Mouse (Mus musculus) stomach, postnatal 0 days (tissue): ENCODE measurements around the gene Bicd2. TPM values are rescaled to one million over a fixed set of nuclear protein-coding genes. Genes with fewer than 3 reads are reported as not detected.

Experiments used
- ATAC-seq: fragments of 200-750 bp; cut with Nextera tagmentation; 2 replicates; pipeline ENCODE4 v1.8.0; 2017; ENCODE audit not compliant: low FRiP score, low TSS enrichment
- DNase-seq: peaks from one replicate; pipeline ENCODE4 v3.0.0-alpha.2; 2016; ENCODE audit warnings: low spot score
- H3K27ac ChIP-seq: fragments of 300-500 bp; sonication (generic); replicated peaks from 2 replicates; pipeline ENCODE4 v1.5.1; 2014; ENCODE audit warnings: mild to moderate bottlenecking, control low read depth
- H3K27me3 ChIP-seq: fragments of 300-500 bp; sonication (generic); 2 replicates; pipeline ENCODE4 v1.6.1; 2014; ENCODE audit warnings: low read length; ENCODE audit not compliant: control insufficient read depth, insufficient read depth
- H3K36me3 ChIP-seq: fragments of 300-500 bp; sonication (generic); 2 replicates; pipeline ENCODE4 v1.6.1; 2014; ENCODE audit warnings: low read length, mixed read lengths; ENCODE audit not compliant: control insufficient read depth, insufficient read depth
- H3K4me1 ChIP-seq: fragments of 300-500 bp; sonication (generic); replicated peaks from 2 replicates; pipeline ENCODE4 v1.6.1; 2014; ENCODE audit warnings: antibody characterized with exemption; ENCODE audit not compliant: control insufficient read depth, insufficient read depth
- H3K4me2 ChIP-seq: fragments of 300-500 bp; sonication (generic); replicated peaks from 2 replicates; pipeline ENCODE4 v1.6.1; 2014; ENCODE audit warnings: low read depth, mild to moderate bottlenecking, control low read depth, moderate library complexity
- H3K4me3 ChIP-seq: fragments of 300-500 bp; sonication (generic); 2 replicates; pipeline ENCODE4 v1.5.1; 2014; ENCODE audit warnings: low read depth, low read length, control low read depth
- H3K9ac ChIP-seq: fragments of 300-500 bp; sonication (generic); 2 replicates; pipeline ENCODE4 v1.6.1; 2014; ENCODE audit warnings: mild to moderate bottlenecking, low read length, control low read depth, mixed read lengths
- H3K9me3 ChIP-seq: fragments of 300-500 bp; sonication (generic); 2 replicates; pipeline ENCODE4 v1.6.1; 2016; ENCODE audit warnings: low read length; ENCODE audit not compliant: control insufficient read depth
- CTCF ChIP-seq: IDR thresholded peaks from 2 replicates; pipeline ENCODE4 v1.5.1; 2016; ENCODE audit warnings: antibody characterized with exemption, low read depth, mild to moderate bottlenecking, moderate library complexity
- EP300 ChIP-seq: optimal IDR thresholded peaks from 2 replicates; pipeline ENCODE3; 2016; ENCODE audit warnings: antibody characterized with exemption
- WGBS: fragments of 180-500 bp; shearing (Covaris S2); extraction: QIAGEN DNeasy Blood & Tissue Kit; methylation state at CpG from one replicate; pipeline ENCODE4 v1.1.7; 2014; 5-methylcytosine and 5-hydroxymethylcytosine counted together
- polyA plus RNA-seq: library from polyadenylated mRNA; unstranded; fragments of >200 nt; fragmentation: Nextera tagmentation; extraction: Ambion mirVana; gene quantifications from 2 replicates; pipeline ENCODE4 v1.2.1, GENCODE M21; 2015

Gene Bicd2
- polyA plus RNA-seq, 1 experiment from 2014 or later = 19.6 TPM

GRCm38 (mm10) chr13:49300771-49301170 lies 40.6 kb upstream of the Bicd2 start:
- no peak overlapping the region for H3K4me2 ChIP-seq
- no peak overlapping the region for H3K4me3 ChIP-seq
- no peak overlapping the region for H3K27ac ChIP-seq
- TF ChIP-seq EP300 (no peak), CTCF (no peak)
- no peak for ATAC-seq
- 67% methylated on average over 1 of the region's 1 CpGs for WGBS
- H3K9ac ChIP-seq = no peak overlapping the region
- no peak for DNase-seq
- H3K9me3 ChIP-seq = no peaks in the 10 kb centered on the region
- H3K27me3 ChIP-seq = no peaks in the 10 kb centered on the region
- no peaks in the 10 kb centered on the region for H3K36me3 ChIP-seq
- 0 out of 2 replicates have a peak, but pooled peaks cover 2% of the 10 kb centered on the region for H3K4me1 ChIP-seq

GRCm38 (mm10) chr13:49306771-49307310 lies 34.5 kb upstream of the Bicd2 start:
- Histone ChIP-seq H3K36me3 (no peaks in the 10 kb centered on the region), H3K9ac (no peak overlapping the region; the same call in 1 of the 2 replicates), H3K27ac (peak overlapping the region; percentile 88), H3K9me3 (no peaks in the 10 kb centered on the region), H3K4me3 (no peak overlapping the region), H3K4me1 (0 out of 2 replicates have a peak, but pooled peaks cover 5% of the 10 kb centered on the region), H3K27me3 (no peaks in the 10 kb centered on the region), H3K4me2 (peak overlapping the region; percentile 29)
- TF ChIP-seq CTCF = no peak
- TF ChIP-seq EP300 = no peak
- ATAC-seq (peak; percentile 8; the same call in 1 of the 2 replicates), DNase-seq (no peak)
- 59% methylated on average over 7 of the region's 7 CpGs for WGBS

GRCm38 (mm10) chr13:49307311-49307969 lies 33.9 kb upstream of the Bicd2 start:
- WGBS = 9% methylated on average over 10 of the region's 10 CpGs
- DNase-seq (peak; percentile 69), ATAC-seq (peak; percentile 78)
- Histone ChIP-seq H3K9me3 (no peaks in the 10 kb centered on the region), H3K27ac (peak overlapping the region; percentile 88), H3K36me3 (no peaks in the 10 kb centered on the region), H3K4me1 (0 out of 2 replicates have a peak, but pooled peaks cover 5% of the 10 kb centered on the region), H3K27me3 (no peaks in the 10 kb centered on the region), H3K4me2 (peak overlapping the region; percentile 29), H3K9ac (no peak overlapping the region; the same call in 1 of the 2 replicates), H3K4me3 (no peak overlapping the region)
- TF ChIP-seq EP300 (no peak), CTCF (no peak)

GRCm38 (mm10) chr13:49308206-49308605 lies 33.2 kb upstream of the Bicd2 start:
- whole genome bisulfite sequencing = 82% methylated on average over 4 of the region's 4 CpGs
- no peaks in the 10 kb centered on the region for H3K9me3 ChIP-seq
- H3K4me1 ChIP-seq = 0 out of 2 replicates have a peak, but pooled peaks cover 5% of the 10 kb centered on the region
- no peaks in the 10 kb centered on the region for H3K27me3 ChIP-seq
- ATAC-seq = no peak
- H3K36me3 ChIP-seq = no peaks in the 10 kb centered on the region
- H3K9ac ChIP-seq = no peak overlapping the region
- no peak for TF ChIP-seq EP300
- TF ChIP-seq CTCF = no peak
- no peak overlapping the region for H3K4me2 ChIP-seq
- H3K27ac ChIP-seq = peak overlapping the region; percentile 65
- H3K4me3 ChIP-seq = no peak overlapping the region
- no peak for DNase-seq

GRCm38 (mm10) chr13:49308861-49309403 lies 32.5 kb upstream of the Bicd2 start:
- TF ChIP-seq EP300 = no peak
- TF ChIP-seq CTCF = no peak
- Histone ChIP-seq H3K36me3 (no peaks in the 10 kb centered on the region), H3K27me3 (no peaks in the 10 kb centered on the region), H3K4me3 (no peak overlapping the region), H3K9ac (no peak overlapping the region), H3K4me2 (no peak overlapping the region), H3K27ac (no peak overlapping the region), H3K9me3 (no peaks in the 10 kb centered on the region), H3K4me1 (0 out of 2 replicates have a peak, but pooled peaks cover 5% of the 10 kb centered on the region)
- ATAC-seq = no peak
- WGBS = 70% methylated on average over 16 of the region's 16 CpGs
- no peak for DNase-seq

- 77% methylated on average over 1 of the region's 1 CpGs for WGBS
- ATAC-seq (no peak), DNase-seq (no peak)
- Histone ChIP-seq H3K27ac (no peak overlapping the region), H3K36me3 (no peaks in the 10 kb centered on the region), H3K27me3 (no peaks in the 10 kb centered on the region), H3K4me1 (0 out of 2 replicates have a peak, but pooled peaks cover 5% of the 10 kb centered on the region), H3K4me3 (no peak overlapping the region), H3K9ac (no peak overlapping the region), H3K4me2 (no peak overlapping the region), H3K9me3 (no peaks in the 10 kb centered on the region)
- no peak for TF ChIP-seq CTCF
- no peak for TF ChIP-seq EP300
These were observed 31.9 kb upstream of the Bicd2 start for GRCm38 (mm10) chr13:49309501-49309900.
